Mouse (Mus musculus): ENCODE measurements around the gene Mmrn1. TPM values are rescaled to one million over a fixed set of nuclear protein-coding genes. Genes with fewer than 3 reads are reported as not detected.
"Not testable (repeated sequence)": the region's sequence is repeated elsewhere in the genome, so short reads cannot be mapped to it uniquely, and the experiment has no call there.

Mmrn1 gene
- 1 to 10 TPM; 2.8 to 3.1 TPM for total RNA-seq (2021)

DNA sequence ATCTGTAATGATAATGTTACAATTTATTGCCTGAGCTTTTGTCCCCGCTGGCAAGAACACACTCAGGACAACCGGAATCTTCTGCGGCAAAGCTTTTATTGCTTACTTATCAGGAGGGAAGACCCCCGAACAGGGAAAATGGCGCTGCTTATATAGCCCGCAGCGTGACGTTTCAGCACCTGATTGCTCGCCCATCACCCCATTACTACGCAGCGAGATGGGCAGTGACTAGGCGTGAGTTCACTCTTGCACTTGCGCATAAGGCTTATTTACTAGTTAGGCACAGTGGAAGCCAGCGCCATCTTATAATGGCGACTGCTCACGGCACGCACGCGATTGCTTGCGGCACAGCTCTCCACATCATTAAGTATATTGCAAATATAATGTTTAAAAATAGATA lies at the start of gene Mmrn1:
Mmrn1 (plus strand) TSS at position 301 of the 400 bp plus-strand sequence.
- intact Hi-C loops (cut with DNase I); DNase-seq: not testable (repeated sequence)

DNA sequence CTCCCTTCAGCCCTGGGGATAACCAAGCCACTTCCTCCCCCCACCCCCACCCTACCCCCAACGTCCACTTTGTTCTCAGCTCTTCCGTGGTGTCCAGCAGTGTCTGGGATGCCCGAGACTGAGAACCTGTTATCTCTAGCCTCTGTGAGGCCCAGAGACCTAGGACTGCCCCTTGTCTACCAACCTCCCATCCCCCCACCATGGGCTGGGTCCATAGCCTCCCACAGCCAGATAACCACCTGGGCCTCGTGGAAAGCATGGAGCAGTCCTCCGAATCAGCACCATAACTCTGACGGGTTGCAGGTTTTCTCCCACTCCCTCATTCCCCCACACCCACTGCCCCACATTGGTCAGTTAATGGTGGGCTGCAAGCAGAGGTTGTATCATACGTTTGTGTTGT lies 44.4 kb upstream of the Mmrn1 start:
- intact Hi-C loops (cut with DNase I) = loop anchor here (2.0 to 5.0 kb wide), 2 partner anchors 198 to 318 kb away; no protein-coding TSS in a partner anchor
- no peak for DNase-seq

- intact Hi-C loops (cut with DNase I) = loop anchor here (2.0 to 5.0 kb wide), 2 partner anchors 199 to 319 kb away; no protein-coding TSS in a partner anchor
- no peak for DNase-seq
These were observed 43.2 kb upstream of the Mmrn1 start for GRCm38 (mm10) chr6:60881534-60881933.

DNA sequence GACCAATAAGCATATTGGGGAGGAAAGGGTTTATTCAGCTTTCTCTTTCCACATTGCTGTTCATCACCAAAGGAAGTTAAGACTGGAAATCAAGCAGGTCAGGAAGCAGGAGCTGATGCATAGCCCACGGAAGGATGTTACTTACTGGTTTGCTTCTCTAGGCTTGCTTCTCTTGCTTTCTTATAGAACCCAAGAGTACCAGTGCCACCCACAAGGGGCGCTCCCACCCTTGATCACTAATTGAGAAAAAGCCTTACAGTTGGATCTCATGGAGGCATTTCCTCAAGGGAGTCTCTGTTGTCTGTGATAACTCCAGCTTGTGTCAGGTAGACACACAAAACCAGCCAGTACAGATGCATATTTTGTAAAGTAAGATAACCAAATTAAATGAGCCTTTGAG lies 17.5 kb upstream of the Mmrn1 start:
- DNase-seq = no peak
- intact Hi-C loops (cut with DNase I) = no loop called here

- DNase-seq = peak; percentile 53
- intact Hi-C loops (cut with DNase I) = no loop called here
These were observed 6.6 kb downstream of the Mmrn1 start for GRCm38 (mm10) chr6:60931364-60931763.

DNA sequence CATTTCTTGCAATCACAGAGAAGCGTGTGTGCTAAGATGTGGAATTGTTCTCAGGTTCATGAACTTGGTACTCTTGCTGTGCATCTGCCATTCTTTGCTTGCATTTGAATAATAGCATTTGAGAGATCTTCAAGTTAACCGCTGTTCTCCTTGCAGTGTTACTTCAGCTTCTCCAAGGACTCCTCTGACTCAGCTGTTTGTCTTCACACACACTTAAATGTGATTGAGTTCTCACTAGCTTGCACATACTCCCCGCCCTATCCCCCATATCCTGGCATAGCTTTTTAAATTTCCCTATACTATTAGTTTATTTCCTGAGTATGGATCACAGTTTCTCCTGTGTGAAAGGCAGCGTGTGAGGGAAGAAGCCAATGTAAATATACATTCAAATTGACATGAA lies 10.1 kb downstream of the Mmrn1 start:
- intact Hi-C loops (cut with DNase I) = no loop called here

DNA sequence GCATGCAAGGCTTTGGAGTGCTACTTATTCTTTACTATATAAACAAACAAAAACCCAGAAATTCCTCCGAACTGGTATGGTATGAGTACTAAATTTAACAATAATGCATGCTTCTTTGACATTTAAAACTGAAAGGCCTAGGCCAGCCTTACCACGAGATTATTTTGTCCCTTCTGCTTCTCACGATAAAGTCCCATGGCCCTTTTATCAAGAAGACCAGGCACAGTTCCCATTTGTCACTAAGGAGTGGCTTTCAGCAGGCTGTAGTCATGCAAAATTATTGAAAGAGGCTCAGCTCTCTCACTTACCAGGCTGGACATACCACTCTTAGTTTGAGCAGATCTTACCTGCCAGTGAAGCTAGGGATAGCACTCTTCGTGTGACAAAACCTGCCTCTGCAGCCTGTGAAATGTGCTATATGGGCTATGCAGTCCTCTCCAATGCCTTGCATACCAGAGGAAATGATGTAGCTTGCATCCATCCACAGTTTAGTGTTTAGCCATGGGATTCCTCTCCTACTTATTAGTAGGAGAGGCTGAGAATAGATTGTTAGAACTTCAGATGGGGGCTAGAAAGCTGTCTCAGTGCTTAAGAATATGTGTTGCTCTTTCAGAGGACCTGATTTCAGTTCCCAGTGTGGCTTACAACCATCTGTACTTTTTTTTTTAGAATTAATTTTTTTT lies 10.8 kb downstream of the Mmrn1 start:
- intact Hi-C loops (cut with DNase I) = no loop called here
- DNase-seq = no peak

More for the DNA sequence above, 10.1 kb downstream of the Mmrn1 start:
- DNase-seq = no peak

DNA sequence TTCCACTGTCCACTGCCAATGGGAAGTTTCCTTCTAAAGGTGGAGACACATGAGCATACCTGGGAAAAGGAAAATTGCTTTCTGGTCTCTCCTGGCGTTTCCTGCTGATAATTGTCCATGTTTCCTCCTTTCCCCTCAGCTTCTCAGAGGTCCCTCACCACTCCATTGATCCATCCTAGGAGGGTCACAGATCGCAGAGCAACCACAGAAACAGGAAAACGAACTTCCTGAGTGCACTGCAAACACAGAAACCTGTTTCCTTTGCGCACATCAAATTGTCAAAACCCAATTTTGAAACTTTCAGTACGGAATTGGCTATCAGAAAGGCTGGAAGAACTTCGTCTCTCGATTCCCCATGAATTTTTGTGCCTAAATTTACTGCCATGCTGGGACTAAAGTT lies 19.4 kb downstream of the Mmrn1 start:
- DNase-seq = no peak
- intact Hi-C loops (cut with DNase I) = no loop called here

- DNase-seq = no peak
- intact Hi-C loops (cut with DNase I) = no loop called here
These were observed 19.8 kb downstream of the Mmrn1 start for GRCm38 (mm10) chr6:60944621-60945020.

DNA sequence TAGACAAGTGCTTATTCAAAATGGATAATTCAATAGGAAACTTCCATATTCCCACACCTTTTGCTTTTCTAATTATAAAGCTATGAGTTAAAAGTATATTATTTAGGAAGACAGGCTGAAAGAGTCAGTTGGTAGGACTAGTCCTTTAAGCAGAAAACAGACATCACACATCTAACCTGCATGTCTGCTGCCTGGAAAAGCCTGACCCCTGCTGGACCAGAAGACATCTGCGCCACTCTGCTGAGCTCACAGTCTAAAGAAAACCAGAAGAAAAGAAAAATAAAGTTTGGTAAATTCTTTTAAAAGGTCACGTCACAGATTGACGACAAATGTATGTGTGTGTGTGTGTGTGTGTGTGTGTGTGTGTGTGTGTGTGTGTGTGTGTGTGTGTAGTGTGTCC lies 25.6 kb downstream of the Mmrn1 start:
- peak; percentile 29 for DNase-seq
- intact Hi-C loops (cut with DNase I) = loop anchor here (2.0 kb wide), 1 partner anchor 390 kb away; no protein-coding TSS in a partner anchor

DNA sequence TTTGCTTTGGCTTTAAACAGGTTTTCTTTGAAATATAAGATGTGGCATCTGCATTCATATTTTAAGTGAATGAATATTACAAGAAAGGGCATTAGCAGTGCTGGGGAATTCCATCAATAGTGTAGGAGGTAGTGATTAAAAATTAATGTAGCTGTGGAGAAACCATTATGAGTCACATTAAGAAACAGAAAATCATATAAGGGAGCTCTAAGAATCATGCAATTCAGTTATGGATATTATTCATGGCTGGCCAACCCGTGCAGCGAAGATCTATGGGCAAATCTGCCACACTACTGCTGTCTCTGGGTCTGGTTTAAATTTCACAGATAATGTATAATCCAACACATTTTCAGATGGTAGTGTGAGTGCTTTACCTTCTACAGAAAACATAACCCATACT lies 36.5 kb downstream of the Mmrn1 start:
- intact Hi-C loops (cut with DNase I) = no loop called here

GRCm38 (mm10) chr6:60961838-60962237 lies 37.1 kb downstream of the Mmrn1 start:
- no peak for DNase-seq
- intact Hi-C loops (cut with DNase I) = no loop called here

More for the DNA sequence above, 36.5 kb downstream of the Mmrn1 start:
- no peak for DNase-seq

DNA sequence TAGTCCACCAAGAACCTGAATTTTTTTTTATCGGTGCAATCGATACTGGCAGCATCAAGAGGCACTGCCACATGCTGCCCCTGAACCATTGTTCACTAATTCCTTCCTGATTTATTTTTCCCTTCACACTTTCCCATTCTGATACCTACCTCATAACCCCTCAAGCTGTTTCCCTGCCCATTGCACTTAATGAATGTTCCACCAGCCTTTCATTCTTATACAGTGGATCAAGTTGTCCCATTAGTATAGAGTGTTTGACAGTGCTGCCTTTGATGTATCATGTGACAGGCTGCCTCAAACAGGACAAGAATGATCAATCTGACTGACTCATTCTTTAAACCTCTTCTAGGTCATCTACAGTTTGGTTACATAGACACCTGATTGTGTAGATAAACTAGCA lies 37.9 kb downstream of the Mmrn1 start:
- intact Hi-C loops (cut with DNase I) = no loop called here
- no peak for DNase-seq

DNA sequence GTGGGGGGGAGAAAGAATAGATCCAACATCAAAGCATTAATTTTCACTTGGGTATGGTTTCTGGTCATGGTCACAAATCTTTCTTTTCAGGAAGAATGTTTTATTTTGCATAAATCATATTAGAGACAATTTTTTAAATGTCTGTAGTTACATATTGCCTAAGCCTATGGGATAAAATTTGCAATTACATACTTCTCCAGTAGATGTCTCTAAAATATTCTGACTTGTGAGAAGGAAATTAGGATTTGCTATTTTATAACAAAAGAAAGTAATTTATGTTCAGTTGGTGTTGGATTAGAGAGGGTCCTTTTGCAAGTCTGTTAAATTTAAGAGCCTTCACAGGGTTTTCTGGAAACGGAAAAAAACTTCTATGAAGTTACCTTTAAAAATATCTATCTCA lies 39.0 kb downstream of the Mmrn1 start:
- intact Hi-C loops (cut with DNase I) = no loop called here

GRCm38 (mm10) chr6:60966931-60967330 lies 42.2 kb downstream of the Mmrn1 start:
- intact Hi-C loops (cut with DNase I) = no loop called here
- no peak for DNase-seq

More for the DNA sequence above, 39.0 kb downstream of the Mmrn1 start:
- DNase-seq = no peak

DNA sequence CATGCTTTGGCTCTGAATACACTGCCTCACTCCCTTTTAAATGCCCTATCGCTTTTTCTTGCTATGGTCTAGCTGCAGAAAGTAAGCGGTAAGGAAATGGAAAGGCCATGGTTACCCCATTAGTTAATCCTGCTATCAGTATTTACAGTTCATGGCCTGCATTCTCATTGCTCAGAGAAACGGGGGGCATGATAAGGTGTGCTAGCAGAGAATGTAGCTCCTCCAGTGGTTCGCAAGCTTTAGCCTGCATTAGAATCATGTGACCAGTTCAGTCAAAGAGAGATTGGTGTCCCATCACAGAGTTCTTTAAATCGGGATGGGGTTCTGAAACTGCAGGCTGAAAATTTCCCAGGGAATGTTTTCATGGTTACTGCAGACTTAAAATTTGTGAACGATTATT lies 44.6 kb downstream of the Mmrn1 start:
- intact Hi-C loops (cut with DNase I) = no loop called here
- DNase-seq = no peak

DNA sequence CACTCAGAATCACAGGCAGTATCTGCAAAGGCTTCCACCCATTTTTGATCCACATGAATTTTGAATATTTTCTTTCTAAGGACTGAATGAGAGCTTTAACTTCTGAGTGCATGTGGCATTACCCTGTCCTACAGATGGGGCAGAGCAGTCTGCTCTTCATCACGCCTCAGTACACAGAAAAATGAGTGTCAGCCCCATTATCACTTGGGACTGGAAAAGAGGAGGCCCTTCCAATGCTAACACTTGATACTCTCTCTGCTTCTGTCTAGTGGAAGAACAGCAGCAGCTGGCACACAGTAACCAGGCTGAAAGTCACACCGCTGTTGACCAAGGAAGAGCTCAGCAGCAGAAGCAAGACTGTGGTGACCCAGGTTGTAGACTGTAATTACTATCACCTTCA lies 46.0 kb downstream of the Mmrn1 start:
- intact Hi-C loops (cut with DNase I) = no loop called here
- DNase-seq = peak; percentile 42

DNA sequence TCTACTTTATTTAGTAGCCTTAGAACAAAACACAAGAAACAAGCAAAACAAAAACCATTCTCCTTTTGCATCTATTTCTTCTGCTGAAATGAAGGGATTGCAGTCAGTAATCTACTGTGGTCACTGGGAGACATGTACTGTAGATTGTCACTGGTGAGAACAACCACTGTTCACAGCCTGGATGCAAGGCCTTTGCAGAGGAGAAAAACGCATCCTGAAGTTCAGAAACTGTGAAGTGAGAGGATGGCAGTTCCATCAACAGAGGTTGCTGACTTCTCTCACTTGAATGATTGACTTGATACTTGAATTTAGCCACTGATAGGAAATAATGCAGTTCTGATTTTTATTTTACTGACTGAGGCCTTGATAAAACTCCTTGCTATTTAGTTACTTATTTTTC lies 53.8 kb downstream of the Mmrn1 start:
- DNase-seq = no peak
- intact Hi-C loops (cut with DNase I) = no loop called here

GRCm38 (mm10) chr6:60979039-60979438 lies 54.3 kb downstream of the Mmrn1 start:
- no peak for DNase-seq
- intact Hi-C loops (cut with DNase I) = no loop called here

DNA sequence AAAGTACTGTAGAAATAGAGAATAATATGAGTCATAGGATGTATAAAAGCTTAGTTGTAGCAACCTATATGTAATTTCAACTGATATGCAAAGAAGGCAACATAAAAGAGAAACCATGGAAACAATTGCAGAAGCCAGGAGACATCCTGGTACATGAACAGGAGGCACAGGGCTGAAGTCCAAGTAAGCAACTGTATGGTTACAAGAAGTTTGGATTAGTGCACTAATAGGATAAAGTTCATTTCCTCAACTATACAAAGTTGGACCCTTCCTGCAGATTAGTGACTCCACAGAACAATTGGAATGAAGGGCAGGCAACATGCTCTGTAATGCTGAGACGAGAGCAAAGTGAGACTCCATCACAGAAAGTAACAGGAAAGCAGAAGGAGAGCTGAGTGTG lies 59.6 kb downstream of the Mmrn1 start:
- intact Hi-C loops (cut with DNase I) = no loop called here
- DNase-seq = no peak

DNA sequence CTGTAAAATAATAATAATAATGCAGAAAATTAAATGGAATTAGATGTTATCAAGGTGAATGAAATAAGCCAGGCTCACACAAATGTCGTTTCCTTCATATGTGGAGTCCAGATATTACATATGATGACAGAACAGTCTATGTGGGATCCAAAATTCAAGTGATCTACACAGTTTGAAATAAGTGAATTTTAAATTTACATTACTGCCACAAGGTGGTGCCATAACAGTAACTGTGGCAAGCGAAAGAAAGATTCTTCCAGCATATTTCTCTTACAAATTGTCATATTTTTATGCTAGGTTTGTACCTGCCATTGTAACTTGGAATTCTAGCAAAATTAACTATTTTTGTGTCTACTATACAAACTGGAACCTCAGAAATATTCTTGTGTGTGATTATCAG lies 61.1 kb downstream of the Mmrn1 start:
- no peak for DNase-seq
- intact Hi-C loops (cut with DNase I) = loop anchor here (5.0 kb wide), 1 partner anchor 316 kb away; no protein-coding TSS in a partner anchor

- no peak for DNase-seq
- intact Hi-C loops (cut with DNase I) = loop anchor here (5.0 kb wide), 1 partner anchor 315 kb away; no protein-coding TSS in a partner anchor
These were observed 62.1 kb downstream of the Mmrn1 start for GRCm38 (mm10) chr6:60986914-60987313.

- DNase-seq = no peak
- intact Hi-C loops (cut with DNase I) = loop anchor here (5.0 kb wide), 1 partner anchor 314 kb away; no protein-coding TSS in a partner anchor
These were observed 63.0 kb downstream of the Mmrn1 start for GRCm38 (mm10) chr6:60987804-60988203.

Measured in left cerebral cortex, postnatal 4 days (tissue).